Mouse (Mus musculus): ENCODE data around the gene Gm13693. TPM values are rescaled to one million over a fixed set of nuclear protein-coding genes. Genes with fewer than 3 reads are reported as not detected.
"Not testable (repeated sequence)": the region's sequence is repeated elsewhere in the genome, so short reads cannot be mapped to it uniquely, and the experiment has no call there.

Gene Gm13693
- not detected in 2 replicates for polyA plus RNA-seq (2011; ENCODE audit: insufficient read depth, insufficient read length, low read depth, missing spikeins)

DNA sequence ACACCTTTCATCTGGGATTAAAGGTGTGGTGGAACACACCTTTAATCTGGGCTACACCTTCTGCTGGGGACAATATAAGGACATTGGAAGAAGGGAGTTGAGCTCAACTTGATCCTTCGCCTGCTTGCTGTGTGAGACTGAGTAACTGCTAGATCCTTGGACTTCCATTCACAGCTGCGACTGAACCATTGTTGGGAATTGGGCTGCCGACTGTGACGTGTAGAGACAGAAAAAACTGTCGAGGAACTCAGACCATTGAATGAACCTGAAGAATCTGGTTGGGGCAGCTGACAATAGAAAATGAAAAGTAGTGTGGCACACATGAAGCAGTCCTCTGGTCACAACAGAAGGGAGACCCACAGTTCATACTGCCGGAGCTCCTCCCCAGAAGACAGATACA, at the start of gene Gm13693:
TSS of gene Gm13693 (plus strand) at position 301 of the 400 bp plus-strand sequence.
- H3K4me1 ChIP-seq (ENCODE audit: control insufficient read depth, insufficient read depth, low read length); H3K27me3 ChIP-seq (ENCODE audit: control insufficient read depth, insufficient read depth, low read length, poor library complexity, severe bottlenecking); H3K4me3 ChIP-seq (ENCODE audit: low read depth, low read length); H3K9ac ChIP-seq (ENCODE audit: low read depth, poor library complexity, severe bottlenecking); H3K27ac ChIP-seq (ENCODE audit: insufficient read depth, low read length); H3K9me3 ChIP-seq (replicated peaks; ENCODE audit: control insufficient read depth, insufficient read depth, low read length, poor library complexity, severe bottlenecking); H3K36me3 ChIP-seq (ENCODE audit: control insufficient read depth, insufficient read depth, low read length, poor library complexity, severe bottlenecking): not testable (repeated sequence)

GRCm38 (mm10) chr2:83929478-83930088, 31.7 kb upstream of the Gm13693 start:
- TF ChIP-seq CTCF (IDR thresholded peaks at IDR 0.05; ENCODE audit: low read depth, low read length) = no peak
- no peak for TF ChIP-seq POLR2A (IDR thresholded peaks at IDR 0.05; ENCODE audit: insufficient read depth, low read length)
- no peak for TF ChIP-seq EP300 (IDR thresholded peaks at IDR 0.05; ENCODE audit: insufficient read depth, low read depth, low read length)
- Histone ChIP-seq H3K4me3 (ENCODE audit: low read depth, low read length) (no peak overlapping the region), H3K27me3 (ENCODE audit: control insufficient read depth, insufficient read depth, low read length, poor library complexity, severe bottlenecking) (no peaks in the 10 kb centered on the region), H3K9me3 (replicated peaks; ENCODE audit: control insufficient read depth, insufficient read depth, low read length, poor library complexity, severe bottlenecking) (0 out of 2 replicates have a peak, but pooled peaks cover 2% of the 10 kb centered on the region), H3K9ac (ENCODE audit: low read depth, poor library complexity, severe bottlenecking) (no peak overlapping the region), H3K4me1 (ENCODE audit: control insufficient read depth, insufficient read depth, low read length) (no peaks in the 10 kb centered on the region), H3K36me3 (ENCODE audit: control insufficient read depth, insufficient read depth, low read length, poor library complexity, severe bottlenecking) (no peaks in the 10 kb centered on the region), H3K27ac (ENCODE audit: insufficient read depth, low read length) (no peak overlapping the region)

GRCm38 (mm10) chr2:83940931-83941361, 20.4 kb upstream of the Gm13693 start, which contains the start of gene Zswim2:
TSS of gene Zswim2 (minus strand) at chr2:83941228.
- Histone ChIP-seq H3K27me3 (ENCODE audit: control insufficient read depth, insufficient read depth, low read length, poor library complexity, severe bottlenecking) (no peaks in the 10 kb centered on the region), H3K9me3 (replicated peaks; ENCODE audit: control insufficient read depth, insufficient read depth, low read length, poor library complexity, severe bottlenecking) (no peaks in the 10 kb centered on the region), H3K9ac (ENCODE audit: low read depth, poor library complexity, severe bottlenecking) (no peak within 1 kb of the TSS), H3K27ac (ENCODE audit: insufficient read depth, low read length) (no peak within 1 kb of the TSS), H3K36me3 (ENCODE audit: control insufficient read depth, insufficient read depth, low read length, poor library complexity, severe bottlenecking) (no peaks in the 10 kb centered on the region), H3K4me3 (ENCODE audit: low read depth, low read length) (peak within 1 kb of the TSS; percentile 37), H3K4me1 (ENCODE audit: control insufficient read depth, insufficient read depth, low read length) (no peaks in the 10 kb centered on the region)
- TF ChIP-seq CTCF (IDR thresholded peaks at IDR 0.05; ENCODE audit: low read depth, low read length) (no peak), POLR2A (IDR thresholded peaks at IDR 0.05; ENCODE audit: insufficient read depth, low read length) (no peak), EP300 (IDR thresholded peaks at IDR 0.05; ENCODE audit: insufficient read depth, low read depth, low read length) (no peak)

DNA sequence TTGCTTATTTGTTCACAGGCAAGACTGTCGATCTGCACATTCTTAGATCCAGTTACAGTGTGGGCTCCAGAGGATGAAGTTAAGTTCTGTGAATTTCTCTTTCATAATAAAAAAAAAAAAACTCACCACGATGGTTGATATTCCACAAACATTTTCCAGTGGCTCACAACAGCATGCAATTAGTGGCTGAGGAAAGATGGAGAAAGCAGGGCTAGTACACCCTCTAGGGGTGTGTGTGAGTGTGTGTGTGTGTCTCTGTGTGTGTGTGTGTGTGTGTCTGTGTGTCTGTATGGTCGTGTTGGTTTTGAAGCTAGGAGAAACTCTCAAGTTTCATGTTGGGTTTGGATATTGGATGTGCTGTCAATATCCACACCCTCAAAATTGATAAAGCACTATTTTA, 19.9 kb upstream of the Gm13693 start:
- Histone ChIP-seq H3K4me3 (ENCODE audit: low read depth, low read length) (no peak overlapping the region), H3K9me3 (replicated peaks; ENCODE audit: control insufficient read depth, insufficient read depth, low read length, poor library complexity, severe bottlenecking) (no peaks in the 10 kb centered on the region), H3K27me3 (ENCODE audit: control insufficient read depth, insufficient read depth, low read length, poor library complexity, severe bottlenecking) (no peaks in the 10 kb centered on the region), H3K36me3 (ENCODE audit: control insufficient read depth, insufficient read depth, low read length, poor library complexity, severe bottlenecking) (no peaks in the 10 kb centered on the region), H3K27ac (ENCODE audit: insufficient read depth, low read length) (no peak overlapping the region), H3K4me1 (ENCODE audit: control insufficient read depth, insufficient read depth, low read length) (no peaks in the 10 kb centered on the region), H3K9ac (ENCODE audit: low read depth, poor library complexity, severe bottlenecking) (no peak overlapping the region)
- TF ChIP-seq POLR2A (IDR thresholded peaks at IDR 0.05; ENCODE audit: insufficient read depth, low read length) (no peak), EP300 (IDR thresholded peaks at IDR 0.05; ENCODE audit: insufficient read depth, low read depth, low read length) (no peak), CTCF (IDR thresholded peaks at IDR 0.05; ENCODE audit: low read depth, low read length) (no peak)

DNA sequence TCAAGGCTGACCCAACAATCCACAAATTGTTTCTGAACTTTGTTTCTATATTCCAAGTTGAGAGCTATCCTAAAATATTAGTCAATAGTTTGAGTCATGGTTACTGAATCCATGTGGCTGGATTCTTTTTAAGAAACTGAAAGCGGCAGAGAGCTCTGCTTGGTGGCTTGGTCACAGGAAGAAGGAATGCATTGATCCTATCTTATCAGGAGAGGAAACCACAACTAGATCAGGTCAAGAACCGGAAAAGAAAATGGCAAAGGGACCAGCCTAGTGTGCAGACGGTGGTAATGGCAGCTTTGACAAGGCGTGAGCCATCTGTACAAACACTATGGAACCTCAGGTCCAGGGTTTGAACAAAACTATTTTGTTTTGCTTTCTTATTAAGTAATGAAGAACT, 19.5 kb upstream of the Gm13693 start:
- Histone ChIP-seq H3K9ac (ENCODE audit: low read depth, poor library complexity, severe bottlenecking) (no peak overlapping the region), H3K27me3 (ENCODE audit: control insufficient read depth, insufficient read depth, low read length, poor library complexity, severe bottlenecking) (no peaks in the 10 kb centered on the region), H3K4me1 (ENCODE audit: control insufficient read depth, insufficient read depth, low read length) (no peaks in the 10 kb centered on the region), H3K9me3 (replicated peaks; ENCODE audit: control insufficient read depth, insufficient read depth, low read length, poor library complexity, severe bottlenecking) (no peaks in the 10 kb centered on the region), H3K4me3 (ENCODE audit: low read depth, low read length) (no peak overlapping the region), H3K36me3 (ENCODE audit: control insufficient read depth, insufficient read depth, low read length, poor library complexity, severe bottlenecking) (no peaks in the 10 kb centered on the region), H3K27ac (ENCODE audit: insufficient read depth, low read length) (no peak overlapping the region)
- TF ChIP-seq POLR2A (IDR thresholded peaks at IDR 0.05; ENCODE audit: insufficient read depth, low read length) (no peak), EP300 (IDR thresholded peaks at IDR 0.05; ENCODE audit: insufficient read depth, low read depth, low read length) (no peak), CTCF (IDR thresholded peaks at IDR 0.05; ENCODE audit: low read depth, low read length) (no peak)

- not testable (repeated sequence) for H3K9ac ChIP-seq (ENCODE audit: low read depth, poor library complexity, severe bottlenecking); H3K9me3 ChIP-seq (replicated peaks; ENCODE audit: control insufficient read depth, insufficient read depth, low read length, poor library complexity, severe bottlenecking); H3K27me3 ChIP-seq (ENCODE audit: control insufficient read depth, insufficient read depth, low read length, poor library complexity, severe bottlenecking); H3K4me1 ChIP-seq (ENCODE audit: control insufficient read depth, insufficient read depth, low read length); H3K4me3 ChIP-seq (ENCODE audit: low read depth, low read length); H3K36me3 ChIP-seq (ENCODE audit: control insufficient read depth, insufficient read depth, low read length, poor library complexity, severe bottlenecking); H3K27ac ChIP-seq (ENCODE audit: insufficient read depth, low read length)
These were observed 5.9 kb upstream of the Gm13693 start, which contains the start of gene Gm13698 for GRCm38 (mm10) chr2:83955393-83955792. TSS of gene Gm13698 (plus strand) at chr2:83955693.

GRCm38 (mm10) chr2:83967013-83967412, 5.7 kb downstream of the Gm13693 start, which contains the start of gene Gm13695:
TSS of gene Gm13695 (plus strand) at chr2:83967313.
- not testable (repeated sequence) for H3K4me1 ChIP-seq (ENCODE audit: control insufficient read depth, insufficient read depth, low read length); H3K27ac ChIP-seq (ENCODE audit: insufficient read depth, low read length)

DNA sequence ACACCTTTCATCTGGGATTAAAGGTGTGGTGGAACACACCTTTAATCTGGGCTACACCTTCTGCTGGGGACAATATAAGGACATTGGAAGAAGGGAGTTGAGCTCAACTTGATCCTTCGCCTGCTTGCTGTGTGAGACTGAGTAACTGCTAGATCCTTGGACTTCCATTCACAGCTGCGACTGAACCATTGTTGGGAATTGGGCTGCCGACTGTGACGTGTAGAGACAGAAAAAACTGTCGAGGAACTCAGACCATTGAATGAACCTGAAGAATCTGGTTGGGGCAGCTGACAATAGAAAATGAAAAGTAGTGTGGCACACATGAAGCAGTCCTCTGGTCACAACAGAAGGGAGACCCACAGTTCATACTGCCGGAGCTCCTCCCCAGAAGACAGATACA, 11.5 kb downstream of the Gm13693 start, which contains the start of gene Gm13696:
TSS of gene Gm13696 (plus strand) at position 301 of the 400 bp plus-strand sequence.
- not testable (repeated sequence) for H3K27me3 ChIP-seq (ENCODE audit: control insufficient read depth, insufficient read depth, low read length, poor library complexity, severe bottlenecking); H3K9me3 ChIP-seq (replicated peaks; ENCODE audit: control insufficient read depth, insufficient read depth, low read length, poor library complexity, severe bottlenecking)

More at GRCm38 (mm10) chr2:83967013-83967412, 5.7 kb downstream of the Gm13693 start, which contains the start of gene Gm13695:
- not testable (repeated sequence) for H3K27me3 ChIP-seq (ENCODE audit: control insufficient read depth, insufficient read depth, low read length, poor library complexity, severe bottlenecking); H3K9ac ChIP-seq (ENCODE audit: low read depth, poor library complexity, severe bottlenecking); H3K4me3 ChIP-seq (ENCODE audit: low read depth, low read length); H3K9me3 ChIP-seq (replicated peaks; ENCODE audit: control insufficient read depth, insufficient read depth, low read length, poor library complexity, severe bottlenecking); H3K36me3 ChIP-seq (ENCODE audit: control insufficient read depth, insufficient read depth, low read length, poor library complexity, severe bottlenecking)

GRCm38 (mm10) chr2:83978633-83979032, 17.3 kb downstream of the Gm13693 start, which contains the start of gene Gm13694:
TSS of gene Gm13694 (plus strand) at chr2:83978933.
- H3K9me3 ChIP-seq (replicated peaks; ENCODE audit: control insufficient read depth, insufficient read depth, low read length, poor library complexity, severe bottlenecking); H3K27me3 ChIP-seq (ENCODE audit: control insufficient read depth, insufficient read depth, low read length, poor library complexity, severe bottlenecking); H3K9ac ChIP-seq (ENCODE audit: low read depth, poor library complexity, severe bottlenecking); H3K4me3 ChIP-seq (ENCODE audit: low read depth, low read length); H3K27ac ChIP-seq (ENCODE audit: insufficient read depth, low read length); H3K4me1 ChIP-seq (ENCODE audit: control insufficient read depth, insufficient read depth, low read length); H3K36me3 ChIP-seq (ENCODE audit: control insufficient read depth, insufficient read depth, low read length, poor library complexity, severe bottlenecking): not testable (repeated sequence)

More for the DNA sequence above, 11.5 kb downstream of the Gm13693 start, which contains the start of gene Gm13696:
- not testable (repeated sequence) for H3K36me3 ChIP-seq (ENCODE audit: control insufficient read depth, insufficient read depth, low read length, poor library complexity, severe bottlenecking); H3K4me1 ChIP-seq (ENCODE audit: control insufficient read depth, insufficient read depth, low read length); H3K9ac ChIP-seq (ENCODE audit: low read depth, poor library complexity, severe bottlenecking); H3K27ac ChIP-seq (ENCODE audit: insufficient read depth, low read length); H3K4me3 ChIP-seq (ENCODE audit: low read depth, low read length)
